Mouse (Mus musculus) spleen, adult 2 months (tissue): Measurements from ENCODE around the gene Fignl2. TPM values are rescaled to one million over a fixed set of nuclear protein-coding genes. Genes with fewer than 3 reads are reported as not detected.

Experiments
- DNase-seq, 2 experiments: peaks; one replicate each; pipeline versions ENCODE4 v3.0.0 to v3.0.0-alpha.2; 2012 to 2021; ENCODE audit warnings: low spot score in 2 of 2, low read depth in 1 of 2
- H3K27ac ChIP-seq: fragments of 200-500 bp; 2 replicates; pipeline ENCODE4 v1.5.1; 2012; ENCODE audit warnings: low read length, inconsistent platforms; ENCODE audit not compliant: insufficient read depth
- H3K27me3 ChIP-seq: fragments of 200-500 bp; 2 replicates; pipeline ENCODE4 v1.6.1; 2012; ENCODE audit warnings: mild to moderate bottlenecking, moderate library complexity, low read length, inconsistent platforms; ENCODE audit not compliant: control insufficient read depth, insufficient read depth
- H3K36me3 ChIP-seq: fragments of 200-500 bp; 2 replicates; pipeline ENCODE4 v1.6.1; 2012; ENCODE audit warnings: mild to moderate bottlenecking, low read length, inconsistent platforms; ENCODE audit not compliant: control insufficient read depth, insufficient read depth
- H3K4me1 ChIP-seq: fragments of 200-500 bp; 2 replicates; pipeline ENCODE4 v1.6.1; 2011; ENCODE audit warnings: inconsistent platforms; ENCODE audit not compliant: control insufficient read depth, insufficient read depth, insufficient read length
- H3K4me3 ChIP-seq: fragments of 200-500 bp; 2 replicates; pipeline ENCODE4 v1.5.1; 2011; ENCODE audit warnings: mild to moderate bottlenecking, inconsistent platforms; ENCODE audit not compliant: insufficient read depth, insufficient read length; ENCODE audit errors: extremely low read depth
- CTCF ChIP-seq: fragments of 200-500 bp; IDR thresholded peaks from 2 replicates; pipeline ENCODE4 v1.5.1; 2011; ENCODE audit warnings: mild to moderate bottlenecking, inconsistent platforms; ENCODE audit not compliant: insufficient read depth, insufficient read length, insufficient replicate concordance; ENCODE audit errors: extremely low read depth
- POLR2A ChIP-seq: fragments of 200-500 bp; IDR thresholded peaks from 2 replicates; pipeline ENCODE4 v1.6.1; 2011; ENCODE audit warnings: low read depth, low read length, inconsistent platforms
- WGBS: fragments of 180-500 bp; shearing (Covaris S2); methylation state at CpG from one replicate; pipeline ENCODE4 v1.1.7; 2018; 5-methylcytosine and 5-hydroxymethylcytosine counted together
- polyA plus RNA-seq: library from polyadenylated mRNA; depleted of rRNA; stranded (reverse); fragments of >200 nt; gene quantifications from 2 replicates; pipeline ENCODE4 v1.2.3, GENCODE M21; 2012

The Fignl2 gene
- polyA plus RNA-seq, 1 experiment: 2.2 TPM

DNA sequence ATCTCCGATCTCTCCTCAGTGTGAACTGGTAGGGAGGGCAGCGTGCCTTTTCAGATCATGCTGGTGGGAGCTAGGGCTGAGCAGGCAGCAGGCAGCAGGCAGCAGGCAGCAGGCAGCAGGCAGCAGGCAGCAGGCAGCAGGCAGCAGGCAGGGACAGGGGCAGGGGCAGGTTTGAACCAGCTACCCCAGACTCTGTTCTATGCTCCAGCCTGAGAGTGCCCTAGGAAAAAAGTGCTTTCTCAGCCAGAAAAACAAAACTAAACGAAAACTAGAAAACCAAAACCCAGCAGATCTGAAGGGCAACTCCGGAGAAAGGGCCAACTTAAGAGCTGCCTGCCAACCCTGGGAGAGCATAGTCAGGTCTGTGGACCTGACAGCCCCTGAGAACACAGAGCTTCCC, 9.7 kb downstream of the Fignl2 start:
- Histone ChIP-seq H3K4me1 (no peaks in the 10 kb centered on the region), H3K4me3 (no peak overlapping the region), H3K36me3 (no peaks in the 10 kb centered on the region), H3K27me3 (no peaks in the 10 kb centered on the region; the same call in 1 of the 2 replicates), H3K27ac (no peak overlapping the region)
- TF ChIP-seq POLR2A (no peak), CTCF (no peak)
- DNase-seq: no peak
- WGBS: 74% methylated on average over 4 of the region's 4 CpGs

DNA sequence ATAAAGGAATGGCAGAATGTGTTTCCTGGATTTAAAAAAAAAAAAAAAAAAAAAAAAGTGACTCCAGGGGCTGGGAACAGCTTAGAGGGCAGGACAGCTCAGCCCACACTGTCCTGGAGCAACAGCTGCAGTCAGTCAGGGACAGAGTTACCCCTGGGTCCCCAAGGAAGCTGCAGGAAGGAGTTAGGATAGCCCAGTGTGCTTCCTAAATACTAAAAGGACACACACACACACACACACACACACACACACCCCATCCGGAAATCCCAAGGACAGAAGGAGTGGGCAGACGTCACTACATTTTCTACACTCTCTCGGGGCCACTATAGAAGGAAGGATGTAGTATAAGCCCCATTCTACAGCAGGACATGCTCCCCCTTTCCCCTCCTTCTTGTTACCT, 10.3 kb downstream of the Fignl2 start:
- no peak for DNase-seq
- no peaks in the 10 kb centered on the region for H3K4me1 ChIP-seq
- no peak for TF ChIP-seq POLR2A
- no peak for TF ChIP-seq CTCF
- H3K27ac ChIP-seq: no peak overlapping the region
- H3K27me3 ChIP-seq: no peaks in the 10 kb centered on the region; the same call in 1 of the 2 replicates
- no peak overlapping the region for H3K4me3 ChIP-seq
- 58% methylated on average over 3 of the region's 3 CpGs for WGBS
- H3K36me3 ChIP-seq: no peaks in the 10 kb centered on the region

DNA sequence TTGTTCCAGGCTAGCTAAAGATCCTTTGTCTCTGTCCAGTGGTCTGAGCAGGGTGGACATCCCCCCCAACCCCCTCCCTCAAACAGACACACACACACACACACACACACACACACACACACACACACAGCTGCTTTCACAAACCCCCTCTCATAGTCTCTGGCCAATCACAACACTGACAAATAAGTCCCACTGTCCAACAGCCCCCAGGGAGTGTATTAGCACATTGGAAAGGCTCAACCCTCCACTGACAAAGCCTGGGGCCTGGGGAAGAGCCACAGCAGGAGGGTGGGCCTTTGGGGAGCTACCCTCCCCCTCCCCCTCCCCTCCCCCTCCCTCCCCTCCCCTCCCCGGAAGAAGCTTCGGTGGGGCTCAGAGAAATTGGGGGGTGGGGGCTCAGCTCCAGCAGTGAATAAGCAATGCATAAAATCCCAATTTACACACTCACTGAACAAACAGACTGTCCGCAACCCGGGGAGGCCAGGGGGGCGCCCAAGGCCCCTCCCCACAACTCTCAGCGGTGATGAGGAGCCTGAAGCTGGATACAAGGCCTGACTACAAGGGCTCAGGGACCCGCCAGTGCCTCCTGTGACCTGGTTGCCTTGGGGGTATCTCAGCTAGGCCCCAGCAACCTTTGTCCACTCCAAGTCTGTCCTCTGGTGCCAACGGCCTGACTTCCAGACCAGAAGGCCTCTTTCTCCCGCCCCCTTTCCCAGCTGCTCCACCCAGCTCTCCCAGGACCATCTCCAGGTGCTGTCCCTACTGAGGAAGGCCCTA, 11.3 kb downstream of the Fignl2 start:
- DNase-seq: no peak
- Histone ChIP-seq H3K36me3 (no peaks in the 10 kb centered on the region), H3K27me3 (no peaks in the 10 kb centered on the region; the same call in 1 of the 2 replicates), H3K27ac (no peak overlapping the region), H3K4me3 (no peak overlapping the region), H3K4me1 (no peaks in the 10 kb centered on the region)
- TF ChIP-seq POLR2A: no peak
- TF ChIP-seq CTCF: no peak
- WGBS: 80% methylated on average over 7 of the region's 9 CpGs

DNA sequence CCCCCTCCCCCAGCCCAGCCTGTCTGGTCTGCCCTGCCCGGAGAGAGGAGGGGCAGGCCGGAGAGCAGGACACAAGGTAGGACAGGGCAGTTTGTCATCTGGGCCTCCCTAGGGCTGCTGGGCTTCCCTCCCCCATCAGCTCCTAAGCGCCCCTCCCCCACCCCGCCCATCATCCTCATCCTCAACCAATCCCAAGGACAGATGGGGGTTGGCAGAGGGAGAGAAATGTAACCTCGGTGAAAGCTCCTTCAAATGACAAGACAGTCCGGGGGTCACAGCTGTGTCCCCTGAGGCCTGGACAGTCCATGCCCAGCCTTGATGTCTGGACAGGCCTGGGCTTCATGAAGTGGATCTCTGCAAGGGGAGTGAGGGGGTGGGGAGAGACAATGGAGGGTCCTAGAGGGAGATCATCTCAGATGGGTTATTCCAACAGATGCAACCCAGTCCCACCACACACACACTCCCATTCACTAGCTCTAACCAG, 12.0 kb downstream of the Fignl2 start:
- Histone ChIP-seq H3K36me3 (no peaks in the 10 kb centered on the region), H3K27me3 (no peaks in the 10 kb centered on the region; the same call in 1 of the 2 replicates), H3K27ac (no peak overlapping the region), H3K4me3 (no peak overlapping the region), H3K4me1 (no peaks in the 10 kb centered on the region)
- no peak for DNase-seq
- 69% methylated on average over 6 of the region's 6 CpGs for WGBS
- TF ChIP-seq CTCF (no peak), POLR2A (no peak)

DNA sequence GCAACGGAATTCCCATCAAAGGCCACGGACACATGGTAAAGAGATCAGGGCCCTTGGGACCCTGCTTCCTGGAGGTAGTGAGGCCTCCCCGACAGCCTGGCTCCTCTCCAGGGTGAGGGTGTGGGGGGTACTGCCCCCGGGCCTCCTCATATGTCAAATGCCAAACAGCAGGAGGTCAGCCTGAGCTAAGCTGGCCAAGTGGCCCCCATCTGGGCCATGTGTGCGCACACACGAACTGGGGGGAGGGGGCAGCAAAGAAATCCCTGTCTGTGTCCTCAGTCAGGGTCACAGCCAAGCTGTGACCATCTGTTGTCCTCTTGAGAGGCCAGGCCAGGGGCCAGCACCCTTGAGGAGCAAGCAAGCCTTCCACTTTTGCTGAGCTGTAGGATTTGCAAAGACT, 13.3 kb downstream of the Fignl2 start:
- 68% methylated on average over 6 of the region's 6 CpGs for WGBS
- H3K4me3 ChIP-seq: no peak overlapping the region
- DNase-seq: no peak
- H3K27me3 ChIP-seq: no peaks in the 10 kb centered on the region
- no peak for TF ChIP-seq POLR2A
- TF ChIP-seq CTCF: no peak
- H3K4me1 ChIP-seq: no peaks in the 10 kb centered on the region
- H3K36me3 ChIP-seq: no peaks in the 10 kb centered on the region
- no peak overlapping the region for H3K27ac ChIP-seq

DNA sequence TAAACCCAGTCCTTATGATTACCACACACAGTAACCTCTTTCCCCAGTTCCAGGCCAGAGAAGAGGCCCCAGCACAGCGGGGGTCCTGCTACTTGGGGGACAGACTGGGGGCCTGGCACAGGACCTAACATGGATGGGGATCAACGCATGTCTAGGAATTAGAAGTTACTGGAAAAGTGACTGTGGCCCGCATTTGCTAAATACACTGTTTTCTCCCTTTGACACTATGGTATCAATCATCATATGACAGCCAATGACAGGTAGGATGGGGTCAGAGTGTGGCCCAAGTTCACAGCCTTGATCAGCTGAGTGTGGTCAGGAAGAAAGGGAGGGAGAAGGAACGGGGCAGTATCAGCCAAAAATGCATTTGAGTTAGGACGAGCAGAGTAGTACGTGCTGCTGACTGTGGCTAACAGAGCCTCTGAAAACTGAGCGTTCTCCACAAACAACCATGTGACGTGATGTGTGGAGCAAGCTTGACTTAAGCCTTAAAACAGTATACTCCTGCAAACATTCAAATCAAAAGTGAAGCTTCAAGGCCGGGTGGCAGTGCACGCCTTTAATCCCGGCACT, 18.0 kb downstream of the Fignl2 start:
- Histone ChIP-seq H3K4me3 (no peak overlapping the region), H3K4me1 (no peaks in the 10 kb centered on the region), H3K27me3 (no peaks in the 10 kb centered on the region), H3K27ac (no peak overlapping the region), H3K36me3 (no peaks in the 10 kb centered on the region)
- DNase-seq: no peak
- TF ChIP-seq CTCF (no peak), POLR2A (no peak)
- WGBS: 86% methylated on average over 11 of the region's 11 CpGs

DNA sequence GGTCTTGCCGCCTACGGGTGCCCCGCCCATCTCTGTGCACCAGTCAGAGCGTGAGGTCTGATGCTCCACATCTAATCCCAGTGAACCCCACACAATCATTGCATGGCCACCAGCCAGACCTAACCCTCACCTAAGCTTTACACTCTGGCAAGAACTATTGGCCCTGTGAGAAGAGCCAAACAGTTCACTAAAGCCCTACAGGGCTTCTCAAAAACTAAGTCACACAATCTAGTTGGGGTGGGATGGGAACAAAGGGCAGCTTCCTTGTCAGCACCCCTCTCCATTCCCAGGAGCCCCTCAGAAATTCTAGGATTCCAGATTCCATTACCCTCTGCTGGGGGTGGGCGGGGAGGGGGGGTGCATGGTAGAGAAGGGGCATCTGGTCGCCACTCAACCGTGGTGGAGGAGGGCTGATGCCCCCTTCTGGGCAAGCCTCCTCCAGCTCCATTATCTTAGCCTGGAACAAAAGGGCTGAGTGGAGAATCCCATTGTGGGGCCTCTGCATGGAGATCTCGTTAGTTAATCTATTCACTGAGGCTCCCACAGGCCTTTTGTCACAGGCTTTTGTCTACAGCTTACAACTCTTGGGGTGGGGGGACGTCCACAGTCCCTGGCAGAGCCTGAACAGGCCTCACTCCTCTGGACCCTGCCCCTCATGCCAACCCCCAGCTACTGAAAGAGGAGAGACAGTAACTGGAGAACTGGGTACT, 18.6 kb downstream of the Fignl2 start:
- no peak for DNase-seq
- Histone ChIP-seq H3K4me3 (no peak overlapping the region), H3K27ac (no peak overlapping the region), H3K27me3 (no peaks in the 10 kb centered on the region), H3K4me1 (no peaks in the 10 kb centered on the region), H3K36me3 (no peaks in the 10 kb centered on the region)
- 75% methylated on average over 9 of the region's 9 CpGs for WGBS
- TF ChIP-seq POLR2A (no peak), CTCF (no peak)
